Mouse (Mus musculus): Measurements from ENCODE around the gene Cd72.

Cd72 gene

GRCm38 (mm10) chr4:43428946-43429345, 25.5 kb downstream of the Cd72 start, which contains the start of gene Fam166b:
Gene Fam166b, minus strand, starts transcription at chr4:43429134.
- in situ Hi-C loops (cut with MboI) = loop anchor here (10.0 to 25.0 kb wide), 2 partner anchors 133 to 286 kb away; partner anchors contain the start of genes Creb3, Olfr71 and Tln1

GRCm38 (mm10) chr4:43428180-43428861, 26.1 kb downstream of the Cd72 start:
- in situ Hi-C loops (cut with MboI) = loop anchor here (10.0 to 25.0 kb wide), 2 partner anchors 134 to 286 kb away; partner anchors contain the start of genes Creb3, Olfr71 and Tln1

- in situ Hi-C loops (cut with MboI) = loop anchor here (10.0 to 25.0 kb wide), 2 partner anchors 135 to 287 kb away; partner anchors contain the start of genes Creb3, Olfr71 and Tln1
Measured at GRCm38 (mm10) chr4:43427501-43428179, 26.8 kb downstream of the Cd72 start.

- in situ Hi-C loops (cut with MboI) = loop anchor here (10.0 to 25.0 kb wide), 2 partner anchors 136 to 288 kb away; partner anchors contain the start of genes Creb3, Olfr71 and Tln1
Measured at GRCm38 (mm10) chr4:43426487-43426886, 27.9 kb downstream of the Cd72 start.

GRCm38 (mm10) chr4:43425648-43426380, 28.6 kb downstream of the Cd72 start:
- in situ Hi-C loops (cut with MboI) = loop anchor here (10.0 to 25.0 kb wide), 2 partner anchors 136 to 289 kb away; partner anchors contain the start of genes Creb3, Olfr71 and Tln1

- in situ Hi-C loops (cut with MboI) = loop anchor here (10.0 to 25.0 kb wide), 2 partner anchors 137 to 290 kb away; partner anchors contain the start of genes Creb3, Olfr71 and Tln1
Measured at GRCm38 (mm10) chr4:43425197-43425596, 29.2 kb downstream of the Cd72 start.

- in situ Hi-C loops (cut with MboI) = loop anchor here (10.0 to 25.0 kb wide), 2 partner anchors 291 to 362 kb away; partner anchors contain the start of genes Olfr71 and Unc13b
Measured at GRCm38 (mm10) chr4:43424072-43424471, 30.4 kb downstream of the Cd72 start.

GRCm38 (mm10) chr4:43423267-43423934, 31.0 kb downstream of the Cd72 start:
- in situ Hi-C loops (cut with MboI) = loop anchor here (10.0 to 25.0 kb wide), 2 partner anchors 291 to 361 kb away; partner anchors contain the start of genes Olfr71 and Unc13b

GRCm38 (mm10) chr4:43421632-43422240, 32.7 kb downstream of the Cd72 start:
- in situ Hi-C loops (cut with MboI) = loop anchor here (10.0 to 25.0 kb wide), 2 partner anchors 293 to 359 kb away; partner anchors contain the start of genes Olfr71 and Unc13b

GRCm38 (mm10) chr4:43420305-43420704, 34.1 kb downstream of the Cd72 start:
- in situ Hi-C loops (cut with MboI) = loop anchor here (10.0 to 25.0 kb wide), 2 partner anchors 294 to 358 kb away; partner anchors contain the start of genes Olfr71 and Unc13b

- in situ Hi-C loops (cut with MboI) = loop anchor here (10.0 to 25.0 kb wide), 2 partner anchors 295 to 358 kb away; partner anchors contain the start of genes Olfr71 and Unc13b
Measured at GRCm38 (mm10) chr4:43419801-43420281, 34.6 kb downstream of the Cd72 start.

GRCm38 (mm10) chr4:43418973-43419656, 35.3 kb downstream of the Cd72 start:
- in situ Hi-C loops (cut with MboI) = loop anchor here (25.0 kb wide), 1 partner anchor 357 kb away; the partner anchor contains the start of gene Unc13b

- in situ Hi-C loops (cut with MboI) = loop anchor here (25.0 kb wide), 1 partner anchor 356 kb away; the partner anchor contains the start of gene Unc13b
Measured at GRCm38 (mm10) chr4:43418450-43418849, 36.0 kb downstream of the Cd72 start.

- in situ Hi-C loops (cut with MboI) = loop anchor here (25.0 kb wide), 1 partner anchor 355 kb away; the partner anchor contains the start of gene Unc13b
Measured at GRCm38 (mm10) chr4:43417269-43418062, 37.0 kb downstream of the Cd72 start.

GRCm38 (mm10) chr4:43416071-43416490, 38.3 kb downstream of the Cd72 start:
- in situ Hi-C loops (cut with MboI) = loop anchor here (25.0 kb wide), 1 partner anchor 354 kb away; the partner anchor contains the start of gene Unc13b

GRCm38 (mm10) chr4:43415221-43416070, 39.0 kb downstream of the Cd72 start:
- in situ Hi-C loops (cut with MboI) = loop anchor here (25.0 kb wide), 1 partner anchor 353 kb away; the partner anchor contains the start of gene Unc13b

- in situ Hi-C loops (cut with MboI) = loop anchor here (25.0 kb wide), 1 partner anchor 352 kb away; the partner anchor contains the start of gene Unc13b
Measured at GRCm38 (mm10) chr4:43414761-43415160, 39.7 kb downstream of the Cd72 start.
